Mouse (Mus musculus): ENCODE data around the gene Fbln1.

Gene Fbln1

DNA sequence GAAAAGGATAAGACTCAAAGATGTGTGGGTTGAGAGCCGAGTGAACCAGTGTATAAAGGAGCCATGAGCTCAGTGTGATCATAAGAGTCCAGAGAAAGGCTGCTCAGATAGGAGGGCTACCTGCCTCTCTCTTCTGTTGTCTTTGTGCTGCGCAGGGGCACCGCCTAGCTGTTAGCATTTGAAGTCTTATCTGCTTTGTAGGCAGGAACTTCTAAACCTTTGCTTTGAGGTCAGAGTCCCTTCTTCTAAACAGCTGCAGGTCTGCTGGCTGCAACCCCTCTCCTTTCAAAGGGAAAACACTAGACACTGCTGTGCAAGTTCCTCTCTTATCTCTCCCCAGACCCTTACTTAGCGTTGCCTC, 27.5 kb downstream of the Fbln1 start:
- Histone ChIP-seq H3K4me1 (replicated peaks; ENCODE audit: low read depth, low read length) (peaks cover 60% of the 10 kb centered on the region), H3K4me3 (replicated peaks; ENCODE audit: low read length) (peak overlapping the region; percentile 14), H3K9me3 (ENCODE audit: low read length) (no peaks in the 10 kb centered on the region), H3K36me3 (ENCODE audit: insufficient read depth, low read length) (peaks cover 91% of the 10 kb centered on the region), H3K27me3 (ENCODE audit: insufficient read depth, low read length) (no peaks in the 10 kb centered on the region)
- no peak for TF ChIP-seq POU5F1 (IDR thresholded peaks at IDR 0.05; ENCODE audit: borderline replicate concordance, low read length)
- TF ChIP-seq CTCF (conservative IDR thresholded peaks at IDR 0.05; ENCODE audit: low read length) = no peak
- TF ChIP-seq NANOG (IDR thresholded peaks at IDR 0.05; ENCODE audit: borderline replicate concordance, low read length) = no peak

DNA sequence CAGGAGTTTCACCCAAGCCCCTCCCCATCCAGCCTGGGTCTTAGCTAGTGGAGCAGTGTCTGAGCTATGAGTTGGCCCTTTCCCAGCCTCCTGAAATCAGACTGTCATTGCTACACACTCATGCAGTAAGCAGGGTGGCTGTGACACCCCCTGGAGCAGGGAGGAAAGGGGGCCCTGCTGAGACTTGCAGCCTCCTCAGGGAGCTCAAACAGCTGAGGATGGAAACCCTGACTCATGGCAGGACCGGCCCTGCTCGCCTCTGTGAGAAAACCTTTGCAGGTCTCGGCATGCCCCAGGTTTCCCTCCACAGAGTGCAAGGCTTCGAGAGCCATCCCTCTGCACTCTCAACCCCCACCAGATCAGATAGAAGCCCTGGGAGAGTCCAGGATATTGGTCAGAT, 27.9 kb downstream of the Fbln1 start:
- Histone ChIP-seq H3K4me3 (replicated peaks; ENCODE audit: low read length) (peak overlapping the region; percentile 14; the same call in 1 of the 2 replicates), H3K36me3 (ENCODE audit: insufficient read depth, low read length) (peaks cover 91% of the 10 kb centered on the region), H3K4me1 (replicated peaks; ENCODE audit: low read depth, low read length) (peaks cover 57% of the 10 kb centered on the region), H3K27me3 (ENCODE audit: insufficient read depth, low read length) (no peaks in the 10 kb centered on the region), H3K9me3 (ENCODE audit: low read length) (no peaks in the 10 kb centered on the region)
- TF ChIP-seq POU5F1 (IDR thresholded peaks at IDR 0.05; ENCODE audit: borderline replicate concordance, low read length) = no peak
- no peak for TF ChIP-seq CTCF (conservative IDR thresholded peaks at IDR 0.05; ENCODE audit: low read length)

DNA sequence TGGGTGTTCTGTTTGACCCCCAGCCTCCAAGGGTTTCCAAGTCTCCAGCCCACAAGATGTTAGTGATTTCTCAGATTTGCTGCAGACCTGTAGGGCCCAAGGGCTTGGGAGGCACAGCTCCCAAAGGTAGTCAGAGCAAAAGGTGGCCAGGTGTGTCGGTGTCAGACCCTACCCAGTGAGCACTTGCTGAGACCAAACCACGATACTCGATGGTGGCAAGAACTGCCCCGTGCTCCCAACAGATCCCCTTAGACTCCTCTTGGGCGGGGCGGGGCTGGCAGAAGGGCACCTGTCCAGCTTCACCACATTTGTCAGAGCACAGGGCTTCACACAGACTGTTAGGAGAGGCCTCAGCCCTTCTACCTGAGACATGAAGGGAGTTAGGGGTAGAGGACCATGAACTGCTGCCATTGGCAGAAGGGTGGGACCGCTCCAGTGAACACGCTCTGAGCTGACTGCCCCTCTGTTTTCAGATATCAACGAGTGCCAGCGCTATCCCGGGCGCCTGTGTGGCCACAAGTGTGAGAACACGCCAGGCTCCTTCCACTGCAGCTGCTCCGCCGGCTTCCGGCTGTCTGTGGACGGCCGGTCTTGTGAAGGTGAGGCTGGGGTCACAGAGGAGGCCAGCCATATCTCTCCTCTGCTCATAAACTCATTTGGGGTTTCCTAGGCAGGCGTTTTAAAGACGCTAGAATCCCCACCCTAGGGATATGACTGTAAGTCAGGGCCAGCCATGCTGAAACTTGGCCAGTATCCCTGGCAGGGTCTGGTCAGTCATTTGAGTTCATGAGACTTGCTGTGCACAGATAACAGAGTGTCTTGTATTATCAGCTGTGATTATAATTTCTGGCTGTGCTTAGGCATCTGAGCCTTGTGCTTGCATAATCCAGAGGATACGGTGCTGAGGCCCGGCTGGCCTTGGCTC, 33.3 kb downstream of the Fbln1 start:
- Histone ChIP-seq H3K9me3 (ENCODE audit: low read length) (no peaks in the 10 kb centered on the region), H3K4me1 (replicated peaks; ENCODE audit: low read depth, low read length) (peaks cover 11% of the 10 kb centered on the region), H3K36me3 (ENCODE audit: insufficient read depth, low read length) (peaks cover 98% of the 10 kb centered on the region), H3K4me3 (replicated peaks; ENCODE audit: low read length) (no peak overlapping the region), H3K27me3 (ENCODE audit: insufficient read depth, low read length) (no peaks in the 10 kb centered on the region)
- TF ChIP-seq NANOG (IDR thresholded peaks at IDR 0.05; ENCODE audit: borderline replicate concordance, low read length) (no peak), POU5F1 (IDR thresholded peaks at IDR 0.05; ENCODE audit: borderline replicate concordance, low read length) (no peak), CTCF (conservative IDR thresholded peaks at IDR 0.05; ENCODE audit: low read length) (no peak)

- H3K4me3 ChIP-seq (replicated peaks; ENCODE audit: low read length) = no peak overlapping the region
- TF ChIP-seq NANOG (IDR thresholded peaks at IDR 0.05; ENCODE audit: borderline replicate concordance, low read length) (no peak), POU5F1 (IDR thresholded peaks at IDR 0.05; ENCODE audit: borderline replicate concordance, low read length) (no peak), CTCF (conservative IDR thresholded peaks at IDR 0.05; ENCODE audit: low read length) (no peak)
- no peaks in the 10 kb centered on the region for H3K27me3 ChIP-seq (ENCODE audit: insufficient read depth, low read length)
- H3K4me1 ChIP-seq (replicated peaks; ENCODE audit: low read depth, low read length) = peaks cover 16% of the 10 kb centered on the region
- H3K36me3 ChIP-seq (ENCODE audit: insufficient read depth, low read length) = peaks cover 100% of the 10 kb centered on the region
- H3K9me3 ChIP-seq (ENCODE audit: low read length) = no peaks in the 10 kb centered on the region
Measured at GRCm38 (mm10) chr15:85240086-85240485, 34.3 kb downstream of the Fbln1 start.

DNA sequence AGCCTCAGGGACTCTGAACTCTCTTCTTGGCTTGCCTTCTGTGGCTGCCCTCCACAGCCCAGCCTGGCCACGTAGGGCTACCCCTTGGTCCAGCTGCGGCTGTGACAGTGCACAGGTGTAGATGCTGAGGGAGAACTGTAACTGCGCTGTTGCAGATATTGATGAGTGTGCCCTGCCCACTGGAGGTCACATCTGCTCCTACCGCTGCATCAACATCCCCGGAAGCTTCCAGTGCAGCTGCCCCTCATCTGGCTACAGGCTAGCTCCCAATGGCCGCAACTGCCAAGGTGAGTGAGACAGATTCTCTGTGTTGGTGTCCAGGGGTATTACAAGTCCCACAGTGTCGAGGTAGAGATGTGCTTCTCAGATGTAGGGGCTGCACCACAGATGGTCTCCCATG, 36.1 kb downstream of the Fbln1 start:
- peaks cover 34% of the 10 kb centered on the region for H3K4me1 ChIP-seq (replicated peaks; ENCODE audit: low read depth, low read length)
- H3K9me3 ChIP-seq (ENCODE audit: low read length) = no peaks in the 10 kb centered on the region
- H3K4me3 ChIP-seq (replicated peaks; ENCODE audit: low read length) = no peak overlapping the region
- H3K36me3 ChIP-seq (ENCODE audit: insufficient read depth, low read length) = peaks cover 99% of the 10 kb centered on the region
- no peaks in the 10 kb centered on the region for H3K27me3 ChIP-seq (ENCODE audit: insufficient read depth, low read length)
- TF ChIP-seq POU5F1 (IDR thresholded peaks at IDR 0.05; ENCODE audit: borderline replicate concordance, low read length) (no peak), NANOG (IDR thresholded peaks at IDR 0.05; ENCODE audit: borderline replicate concordance, low read length) (no peak), CTCF (conservative IDR thresholded peaks at IDR 0.05; ENCODE audit: low read length) (no peak)

DNA sequence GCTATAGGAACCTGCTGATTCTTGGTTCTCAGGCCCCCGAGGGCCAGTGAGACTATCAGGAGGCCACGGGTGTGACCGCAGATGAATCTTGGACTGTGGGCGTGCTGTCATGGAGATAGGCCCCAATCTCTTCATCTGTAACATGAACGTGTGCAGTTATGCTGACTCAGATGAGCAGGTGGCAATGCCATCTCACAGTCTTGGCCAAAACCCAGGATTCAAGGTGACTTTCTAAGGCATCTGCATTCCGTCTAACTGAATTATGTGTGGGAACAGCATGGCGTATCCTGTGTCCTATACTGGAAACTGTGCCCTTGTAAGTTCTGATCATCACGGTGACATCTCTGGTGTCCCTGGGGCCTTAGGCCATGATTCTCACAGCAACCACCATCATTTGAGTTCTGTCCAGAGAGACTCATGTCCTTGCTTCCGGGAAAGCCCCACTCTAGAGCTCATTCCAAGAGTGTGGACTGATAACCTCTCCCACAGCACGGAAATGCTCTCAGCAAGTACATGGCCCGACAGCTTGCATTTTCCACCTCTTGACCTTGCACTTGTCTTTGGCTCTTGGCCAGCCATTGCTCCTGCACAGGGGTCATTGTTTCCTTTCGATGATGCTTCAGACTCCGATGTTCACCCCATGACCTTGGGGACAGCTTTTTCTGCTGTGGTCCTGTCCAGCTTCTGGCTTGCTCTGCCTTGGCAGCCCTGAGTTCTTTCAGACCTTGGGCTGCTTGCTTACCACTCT, 38.8 kb downstream of the Fbln1 start:
- H3K9me3 ChIP-seq (ENCODE audit: low read length) = no peaks in the 10 kb centered on the region
- H3K4me3 ChIP-seq (replicated peaks; ENCODE audit: low read length) = no peak overlapping the region
- peaks cover 90% of the 10 kb centered on the region for H3K36me3 ChIP-seq (ENCODE audit: insufficient read depth, low read length)
- peaks cover 49% of the 10 kb centered on the region for H3K4me1 ChIP-seq (replicated peaks; ENCODE audit: low read depth, low read length)
- no peak for TF ChIP-seq POU5F1 (IDR thresholded peaks at IDR 0.05; ENCODE audit: borderline replicate concordance, low read length)
- no peak for TF ChIP-seq CTCF (conservative IDR thresholded peaks at IDR 0.05; ENCODE audit: low read length)
- TF ChIP-seq NANOG (IDR thresholded peaks at IDR 0.05; ENCODE audit: borderline replicate concordance, low read length) = no peak
- H3K27me3 ChIP-seq (ENCODE audit: insufficient read depth, low read length) = no peaks in the 10 kb centered on the region

DNA sequence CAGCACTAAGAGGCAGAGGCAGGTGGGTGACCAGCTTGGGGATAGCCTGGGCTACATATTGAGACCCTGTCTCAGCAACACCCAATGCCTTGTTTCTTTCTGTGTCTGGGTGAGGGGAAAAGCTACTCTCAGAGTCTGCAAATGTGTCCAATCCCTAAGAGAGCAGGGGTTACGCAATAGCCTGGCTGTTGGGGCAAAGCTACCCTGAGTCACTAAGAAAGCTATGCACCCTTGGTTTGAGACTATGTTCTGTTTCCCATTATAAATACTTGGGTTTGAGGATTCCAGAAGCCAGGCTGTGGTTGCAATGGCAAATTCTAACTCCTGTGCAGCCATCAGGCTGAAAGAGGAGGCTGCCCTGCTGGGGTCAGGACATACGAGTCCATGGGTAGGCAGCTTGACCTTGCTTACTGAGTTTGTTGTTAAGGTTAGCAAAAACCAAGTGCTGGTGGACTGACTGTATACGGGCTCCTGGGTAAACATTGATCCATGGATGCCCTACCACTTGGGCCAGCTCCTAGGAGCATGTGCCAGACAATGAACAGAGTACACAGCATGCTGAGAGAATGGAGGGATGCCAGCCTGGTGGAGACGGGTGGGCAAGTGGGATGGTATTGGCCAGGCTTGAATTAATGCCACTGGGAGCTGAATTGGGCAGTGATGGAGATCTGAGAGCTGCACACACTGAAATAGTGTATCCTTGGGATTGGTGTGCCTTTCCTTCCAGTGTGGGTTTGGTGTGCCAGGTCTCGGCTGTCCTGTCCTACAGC, 39.7 kb downstream of the Fbln1 start:
- peaks cover 49% of the 10 kb centered on the region for H3K4me1 ChIP-seq (replicated peaks; ENCODE audit: low read depth, low read length)
- H3K36me3 ChIP-seq (ENCODE audit: insufficient read depth, low read length) = peaks cover 90% of the 10 kb centered on the region
- no peak overlapping the region for H3K4me3 ChIP-seq (replicated peaks; ENCODE audit: low read length)
- H3K27me3 ChIP-seq (ENCODE audit: insufficient read depth, low read length) = no peaks in the 10 kb centered on the region
- no peaks in the 10 kb centered on the region for H3K9me3 ChIP-seq (ENCODE audit: low read length)
- TF ChIP-seq CTCF (conservative IDR thresholded peaks at IDR 0.05; ENCODE audit: low read length) (no peak), POU5F1 (IDR thresholded peaks at IDR 0.05; ENCODE audit: borderline replicate concordance, low read length) (no peak)

GRCm38 (mm10) chr15:85246016-85246415, 40.3 kb downstream of the Fbln1 start:
- Histone ChIP-seq H3K4me3 (replicated peaks; ENCODE audit: low read length) (peak overlapping the region; percentile 20; the same call in 1 of the 2 replicates), H3K9me3 (ENCODE audit: low read length) (no peaks in the 10 kb centered on the region), H3K36me3 (ENCODE audit: insufficient read depth, low read length) (peaks cover 90% of the 10 kb centered on the region), H3K27me3 (ENCODE audit: insufficient read depth, low read length) (no peaks in the 10 kb centered on the region), H3K4me1 (replicated peaks; ENCODE audit: low read depth, low read length) (peaks cover 54% of the 10 kb centered on the region)
- TF ChIP-seq POU5F1 (IDR thresholded peaks at IDR 0.05; ENCODE audit: borderline replicate concordance, low read length) (no peak), CTCF (conservative IDR thresholded peaks at IDR 0.05; ENCODE audit: low read length) (no peak), NANOG (IDR thresholded peaks at IDR 0.05; ENCODE audit: borderline replicate concordance, low read length) (no peak)

Measured in E14TG2a.4 (cell line).